ENCODE assay signal across 8 mouse cellular contexts in genomic region chr7:45589173-45589572, GRCm38 (mm10). TPM values are rescaled to one million over a fixed set of nuclear protein-coding genes. Genes with fewer than 3 reads are reported as not detected.
A peak's percentile ranks its signal among the peaks of the same experiment; 100 is the strongest.
DNase-seq lines count a peak whose midpoint lies in the region; ATAC-seq and TF ChIP-seq lines count a peak whose summit lies in the region.

No protein-coding gene starts in this region.

- TF ChIP-seq POLR2A in cerebellum, adult 2 months (IDR thresholded peaks at IDR 0.05; ENCODE audit: borderline replicate concordance, insufficient read depth, low read length) = peak; percentile 38; the same call in 1 of the 2 replicates

- H3K4me2 ChIP-seq in forebrain, postnatal 0 days (ENCODE audit: low read depth) = peak overlapping the region; percentile 56
- peak overlapping the region; percentile 58 for H3K4me2 ChIP-seq in lung, embryonic 15.5 days

- H3K4me1 ChIP-seq in G1E (ENCODE audit: insufficient read depth, low read depth, low read length) = peaks cover 24% of the 10 kb centered on the region
- no peaks in the 10 kb centered on the region for H3K4me1 ChIP-seq in cerebellum, adult 2 months (ENCODE audit: control insufficient read depth, insufficient read depth, low read length)
- H3K4me1 ChIP-seq in forebrain, postnatal 0 days (ENCODE audit: insufficient read depth) = no peaks in the 10 kb centered on the region
- 0 out of 2 replicates have a peak, but pooled peaks cover 4% of the 10 kb centered on the region for H3K4me1 ChIP-seq in lung, embryonic 15.5 days

- TF ChIP-seq CTCF in G1E (IDR thresholded peaks at IDR 0.05; ENCODE audit: low read depth, low read length) = peak; percentile 59
- peak; percentile 85 for TF ChIP-seq CTCF in cerebellum, adult 2 months (IDR thresholded peaks at IDR 0.05; ENCODE audit: borderline replicate concordance, insufficient read depth, low read depth, low read length)
- TF ChIP-seq CTCF in forebrain, postnatal 0 days (IDR thresholded peaks at IDR 0.05; ENCODE audit: low read depth) = peak; percentile 88

- H3K27me3 ChIP-seq in G1E (ENCODE audit: insufficient read depth, low read length) = no peaks in the 10 kb centered on the region
- H3K27me3 ChIP-seq in cerebellum, adult 2 months (ENCODE audit: control insufficient read depth, insufficient read depth, low read length) = no peaks in the 10 kb centered on the region
- H3K27me3 ChIP-seq in forebrain, postnatal 0 days (ENCODE audit: insufficient read depth, low read length) = no peaks in the 10 kb centered on the region
- H3K27me3 ChIP-seq in lung, embryonic 15.5 days = no peaks in the 10 kb centered on the region

- H3K27ac ChIP-seq in cerebellum, adult 2 months (ENCODE audit: insufficient read depth, low read length) = no peak overlapping the region
- peak overlapping the region; percentile 75 for H3K27ac ChIP-seq in forebrain, postnatal 0 days (ENCODE audit: low read depth, low read length)
- H3K27ac ChIP-seq in lung, embryonic 15.5 days = no peak overlapping the region

- WGBS in cerebellum, adult 2 months = under 1% methylated on average over 19 of the region's 19 CpGs
- 3% methylated on average over 19 of the region's 19 CpGs for WGBS in forebrain, postnatal 0 days
- WGBS in lung, embryonic 15.5 days = 3% methylated on average over 19 of the region's 19 CpGs

- peak overlapping the region; percentile 51 for H3K9ac ChIP-seq in forebrain, postnatal 0 days
- H3K9ac ChIP-seq in lung, embryonic 15.5 days = no peak overlapping the region; the same call in 1 of the 2 replicates

- DNase-seq in G1E (ENCODE audit: low spot score) = peak; percentile 65
- DNase-seq in cerebellum, adult 2 months = peak; percentile 94 to 98
- peak; percentile 98 for DNase-seq in forebrain, postnatal 0 days
- peak; percentile 95 for DNase-seq in heart, postnatal 4 days
- peak; percentile 98 to 99 for DNase-seq in layer of hippocampus, adult 8-10 months (ENCODE audit: low spot score in 2 of 2)
- peak; percentile 63 for DNase-seq in ovary, postnatal 10 days (ENCODE audit: low spot score)
- DNase-seq in thymus, postnatal 10 days (ENCODE audit: low spot score in 2 of 2) = peak; percentile 61 to 79

- H3K36me3 ChIP-seq in G1E (replicated peaks) = peaks cover 67% of the 10 kb centered on the region
- H3K36me3 ChIP-seq in forebrain, postnatal 0 days (ENCODE audit: insufficient read depth) = peaks cover 17% of the 10 kb centered on the region
- peaks cover 12% of the 10 kb centered on the region; the same call in 1 of the 2 replicates for H3K36me3 ChIP-seq in lung, embryonic 15.5 days

- peak; percentile 37; the same call in 1 of the 2 replicates for ATAC-seq in G1E (ENCODE audit: extremely low read depth, insufficient number of reproducible peaks, low FRiP score, poor library complexity, severe bottlenecking)
- peak; percentile 100 for ATAC-seq in forebrain, postnatal 0 days
- ATAC-seq in lung, embryonic 15.5 days (ENCODE audit: borderline replicate concordance, extremely low read depth, low FRiP score, low TSS enrichment) = peak; percentile 98

- H3K9me3 ChIP-seq in G1E (replicated peaks) = no peaks in the 10 kb centered on the region
- no peaks in the 10 kb centered on the region for H3K9me3 ChIP-seq in forebrain, postnatal 0 days (ENCODE audit: low read length)
- no peaks in the 10 kb centered on the region for H3K9me3 ChIP-seq in lung, embryonic 15.5 days

- peak overlapping the region; percentile 46; the same call in 1 of the 2 replicates for H3K4me3 ChIP-seq in G1E (ENCODE audit: low read depth, low read length)
- H3K4me3 ChIP-seq in cerebellum, adult 2 months (replicated peaks; ENCODE audit: insufficient read depth, low read depth, low read length) = peak overlapping the region; percentile 66
- peak overlapping the region; percentile 33 for H3K4me3 ChIP-seq in forebrain, postnatal 0 days (ENCODE audit: low read depth, low read length)
- peak overlapping the region; percentile 25 for H3K4me3 ChIP-seq in lung, embryonic 15.5 days

RNA-seq across cellular contexts. Expression of gene Bcat2, which starts 19.2 kb away (rescaled TPM):
- 149 and 178 TPM in 2 replicates for total RNA-seq in G1E (2014; fragmentation: Nextera tagmentation)
- 45.9 and 47.0 TPM in 2 replicates for total RNA-seq in G1E (2017)
- 73.1 and 114 TPM in 2 replicates for polyA plus RNA-seq in G1E (2012)
- 21.1 and 24.2 TPM in 2 replicates for polyA plus RNA-seq in cerebellum, adult 2 months (2012; rRNA removed)
- 13.7 and 14.2 TPM in 2 replicates for total RNA-seq in forebrain, postnatal 0 days (2014; rRNA removed)
- polyA plus RNA-seq in forebrain, postnatal 0 days (2015; fragmentation: Nextera tagmentation; extraction: Ambion mirVana) = 17.7 and 20.2 TPM in 2 replicates
- 10 to 100 TPM; 56.1 to 64.7 TPM for total RNA-seq in heart, postnatal 4 days (2021)
- 10 to 100 TPM; 23.2 to 33.0 (median 29.9) TPM for total RNA-seq in layer of hippocampus, adult 8-10 months (2022)
- 57.7 and 62.5 TPM in 2 replicates for polyA plus RNA-seq in lung, embryonic 15.5 days (2015; fragmentation: Nextera tagmentation; extraction: Ambion mirVana)

RNA-seq across cellular contexts. Expression of gene Fgf21, which starts 26.1 kb away (rescaled TPM):
- total RNA-seq in G1E (2014; fragmentation: Nextera tagmentation) (not detected in 2 replicates), G1E (2017) (0.16 TPM in 1 of 2 replicates, not detected in the other)
- not detected in 2 replicates for polyA plus RNA-seq in G1E (2012)
- not detected in 2 replicates for polyA plus RNA-seq in cerebellum, adult 2 months (2012; rRNA removed)
- total RNA-seq in forebrain, postnatal 0 days (2014; rRNA removed) = not detected in 2 replicates
- not detected in 2 replicates for polyA plus RNA-seq in forebrain, postnatal 0 days (2015; fragmentation: Nextera tagmentation; extraction: Ambion mirVana)
- total RNA-seq in heart, postnatal 4 days (2021) = not detected
- total RNA-seq in layer of hippocampus, adult 8-10 months (2022) = not detected
- polyA plus RNA-seq in lung, embryonic 15.5 days (2015; fragmentation: Nextera tagmentation; extraction: Ambion mirVana) = 0.42 TPM in 1 of 2 replicates, not detected in the other

RNA-seq across cellular contexts. Expression of gene Fut1, which starts 27.9 kb away (rescaled TPM):
- total RNA-seq in G1E (2014; fragmentation: Nextera tagmentation) (not detected in 2 replicates), G1E (2017) (0.16 TPM in 1 of 2 replicates, not detected in the other)
- polyA plus RNA-seq in G1E (2012) = not detected in 2 replicates
- 0.07 and 0.08 TPM in 2 replicates for polyA plus RNA-seq in cerebellum, adult 2 months (2012; rRNA removed)
- total RNA-seq in forebrain, postnatal 0 days (2014; rRNA removed) = 0.08 and 0.29 TPM in 2 replicates
- not detected in 2 replicates for polyA plus RNA-seq in forebrain, postnatal 0 days (2015; fragmentation: Nextera tagmentation; extraction: Ambion mirVana)
- total RNA-seq in heart, postnatal 4 days (2021) = not detected
- under 1 TPM in 3 of 4 experiments, not detected in 1; 0.20 to 0.28 (median 0.21) TPM for total RNA-seq in layer of hippocampus, adult 8-10 months (2022)
- polyA plus RNA-seq in lung, embryonic 15.5 days (2015; fragmentation: Nextera tagmentation; extraction: Ambion mirVana) = 0.47 and 0.49 TPM in 2 replicates

RNA-seq across cellular contexts. Expression of gene Izumo1, which starts 32.4 kb away (rescaled TPM):
- 0.68 TPM in 1 of 2 replicates, not detected in the other for total RNA-seq in G1E (2014; fragmentation: Nextera tagmentation)
- 0.05 TPM in 1 of 2 replicates, not detected in the other for total RNA-seq in G1E (2017)
- 0.10 and 0.12 TPM in 2 replicates for polyA plus RNA-seq in G1E (2012)
- polyA plus RNA-seq in cerebellum, adult 2 months (2012; rRNA removed) = 0.08 and 0.18 TPM in 2 replicates
- total RNA-seq in forebrain, postnatal 0 days (2014; rRNA removed) = 0.08 and 0.14 TPM in 2 replicates
- not detected in 2 replicates for polyA plus RNA-seq in forebrain, postnatal 0 days (2015; fragmentation: Nextera tagmentation; extraction: Ambion mirVana)
- under 1 TPM; 0.56 to 0.60 TPM for total RNA-seq in heart, postnatal 4 days (2021)
- under 1 TPM in 3 of 4 experiments, not detected in 1; 0.14 to 0.27 (median 0.22) TPM for total RNA-seq in layer of hippocampus, adult 8-10 months (2022)
- 0.15 and 0.29 TPM in 2 replicates for polyA plus RNA-seq in lung, embryonic 15.5 days (2015; fragmentation: Nextera tagmentation; extraction: Ambion mirVana)

RNA-seq across cellular contexts. Expression of gene Hsd17b14, which starts 34.5 kb away (rescaled TPM):
- total RNA-seq in G1E (2014; fragmentation: Nextera tagmentation) (34.9 and 44.8 TPM in 2 replicates), G1E (2017) (8.2 and 14.5 TPM in 2 replicates)
- 5.1 and 6.0 TPM in 2 replicates for polyA plus RNA-seq in G1E (2012)
- 1.3 and 1.9 TPM in 2 replicates for polyA plus RNA-seq in cerebellum, adult 2 months (2012; rRNA removed)
- total RNA-seq in forebrain, postnatal 0 days (2014; rRNA removed) = not detected in 2 replicates
- polyA plus RNA-seq in forebrain, postnatal 0 days (2015; fragmentation: Nextera tagmentation; extraction: Ambion mirVana) = 0.13 and 0.63 TPM in 2 replicates
- total RNA-seq in heart, postnatal 4 days (2021) = under 1 TPM in 1 of 2 experiments, not detected in 1; 0.20 TPM
- not detected for total RNA-seq in layer of hippocampus, adult 8-10 months (2022)
- 1.5 and 1.7 TPM in 2 replicates for polyA plus RNA-seq in lung, embryonic 15.5 days (2015; fragmentation: Nextera tagmentation; extraction: Ambion mirVana)

Comparison
In these comparisons a context has a peak if more than half of its experiments do, and no peak if none do; other contexts are left out.
1. ATAC-seq: peak in every context shown above with its lines; median percentile 100 in forebrain, postnatal 0 days; 98 in lung, embryonic 15.5 days; 37 in G1E.